Mouse (Mus musculus) forebrain, postnatal 0 days (tissue): ENCODE measurements at regions not wholly inside any gene's neighbourhood (a gene's known extent, or its start where the extent isn't known, plus 50 kb on each side); places are given as distances from the start of the nearest gene placed in this dataset.
A peak's percentile ranks its signal among the peaks of the same experiment; 100 is the strongest.

Experiments used
- ATAC-seq: fragments of 200-750 bp; cut with Nextera tagmentation; 2 replicates; pipeline ENCODE4 v1.8.0; 2017; ENCODE audit warnings: mild to moderate bottlenecking, moderate library complexity
- DNase-seq: peaks from one replicate; pipeline ENCODE4 v3.0.0-alpha.2; 2015
- H3K27ac ChIP-seq: fragments of 300-500 bp; sonication (generic); 2 replicates; pipeline ENCODE4 v1.5.1; 2014; ENCODE audit warnings: low read depth, mild to moderate bottlenecking, antibody characterized with exemption, low read length, moderate library complexity, mixed read lengths
- H3K27me3 ChIP-seq: fragments of 300-500 bp; sonication (generic); 2 replicates; pipeline ENCODE4 v1.6.1; 2014; ENCODE audit warnings: mild to moderate bottlenecking, low read length, mixed read lengths; ENCODE audit not compliant: insufficient read depth
- H3K36me3 ChIP-seq: fragments of 300-500 bp; sonication (generic); 2 replicates; pipeline ENCODE4 v1.6.1; 2014; ENCODE audit warnings: mild to moderate bottlenecking, moderate library complexity; ENCODE audit not compliant: insufficient read depth
- H3K4me1 ChIP-seq: fragments of 300-500 bp; sonication (generic); 2 replicates; pipeline ENCODE4 v1.6.1; 2014; ENCODE audit warnings: antibody characterized with exemption; ENCODE audit not compliant: insufficient read depth
- H3K4me2 ChIP-seq: fragments of 300-500 bp; sonication (generic); 2 replicates; pipeline ENCODE4 v1.6.1; 2014; ENCODE audit warnings: low read depth, mild to moderate bottlenecking, moderate library complexity
- H3K4me3 ChIP-seq: fragments of 300-500 bp; sonication (generic); 2 replicates; pipeline ENCODE4 v1.5.1; 2014; ENCODE audit warnings: low read depth, low read length, mixed read lengths
- H3K9ac ChIP-seq: fragments of 300-500 bp; sonication (generic); 2 replicates; pipeline ENCODE4 v1.6.1; 2014; ENCODE audit warnings: mild to moderate bottlenecking
- H3K9me3 ChIP-seq: fragments of 300-500 bp; sonication (generic); 2 replicates; pipeline ENCODE4 v1.6.1; 2016; ENCODE audit warnings: low read length
- CTCF ChIP-seq: sonication (generic); IDR thresholded peaks from 2 replicates; pipeline ENCODE4 v1.5.1; 2016; ENCODE audit warnings: antibody characterized with exemption, control low read depth, low read depth
- WGBS: fragments of 180-500 bp; shearing (Covaris S2); extraction: QIAGEN DNeasy Blood & Tissue Kit; methylation state at CpG from one replicate; pipeline ENCODE4 v1.1.7; 2014; 5-methylcytosine and 5-hydroxymethylcytosine counted together

DNA sequence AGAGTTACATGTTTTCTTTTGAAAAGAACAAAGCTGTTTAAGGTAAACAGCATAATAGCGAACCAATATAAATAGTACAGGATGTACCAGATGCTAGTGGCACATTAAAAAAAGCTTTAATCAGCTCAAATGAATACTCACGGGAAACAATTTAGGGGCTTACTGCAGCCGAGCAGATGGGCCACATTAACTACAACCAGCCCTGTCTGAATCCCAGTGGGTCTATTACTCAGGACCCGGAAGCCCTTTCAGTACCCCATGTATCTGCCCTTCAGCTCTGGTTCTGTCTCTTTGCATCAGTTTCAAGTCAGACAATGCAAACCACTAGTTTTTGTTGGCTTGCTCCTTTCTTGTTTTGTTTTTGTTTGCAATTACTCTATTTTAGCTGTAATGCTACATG lies 210.9 kb upstream of the Crbn start:
- Histone ChIP-seq H3K4me3 (no peak overlapping the region), H3K9ac (no peak overlapping the region), H3K9me3 (no peaks in the 10 kb centered on the region), H3K36me3 (no peaks in the 10 kb centered on the region), H3K4me1 (no peaks in the 10 kb centered on the region; the same call in 1 of the 2 replicates), H3K27me3 (no peaks in the 10 kb centered on the region), H3K4me2 (no peak overlapping the region), H3K27ac (no peak overlapping the region)
- WGBS = 52% methylated on average over 4 of the region's 4 CpGs
- TF ChIP-seq CTCF = no peak
- no peak for DNase-seq
- ATAC-seq = no peak

DNA sequence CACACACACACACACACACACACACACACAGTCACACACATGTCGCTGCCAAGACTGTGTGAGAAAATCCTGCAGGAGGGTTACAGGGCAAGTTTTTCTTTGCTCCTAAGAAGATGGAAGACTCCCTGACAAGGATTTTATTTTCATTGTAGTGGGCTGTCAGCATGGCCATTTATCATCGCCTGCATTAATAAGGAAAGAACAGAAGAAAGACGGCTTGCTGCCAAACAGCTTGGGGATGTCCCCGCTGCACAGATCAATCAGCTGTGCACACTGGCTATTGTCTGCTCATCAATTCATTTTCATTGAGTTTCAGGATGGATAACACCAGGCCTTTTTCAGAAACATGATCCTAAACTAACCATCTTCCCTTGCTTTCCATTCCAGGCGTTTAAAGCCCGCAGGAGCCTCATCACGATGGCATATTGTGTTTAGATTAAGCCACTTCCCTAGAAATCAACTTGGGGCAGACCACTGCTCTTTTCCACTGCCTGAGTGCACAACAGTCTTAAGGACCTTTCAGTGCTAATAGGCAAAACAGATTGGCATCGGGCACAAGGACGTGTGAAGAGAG lies 213.1 kb upstream of the Crbn start:
- peak; percentile 34; the same call in 1 of the 2 replicates for ATAC-seq
- no peaks in the 10 kb centered on the region for H3K36me3 ChIP-seq
- H3K9ac ChIP-seq = no peak overlapping the region
- H3K4me2 ChIP-seq = 0 out of 2 replicates have a peak overlapping the region, but pooled peaks have one; percentile 4
- no peak overlapping the region for H3K4me3 ChIP-seq
- H3K4me1 ChIP-seq = no peaks in the 10 kb centered on the region; the same call in 1 of the 2 replicates
- no peak for TF ChIP-seq CTCF
- DNase-seq = peak; percentile 16
- no peaks in the 10 kb centered on the region for H3K9me3 ChIP-seq
- 10% methylated on average over 9 of the region's 9 CpGs for WGBS
- no peak overlapping the region for H3K27ac ChIP-seq
- H3K27me3 ChIP-seq = no peaks in the 10 kb centered on the region

DNA sequence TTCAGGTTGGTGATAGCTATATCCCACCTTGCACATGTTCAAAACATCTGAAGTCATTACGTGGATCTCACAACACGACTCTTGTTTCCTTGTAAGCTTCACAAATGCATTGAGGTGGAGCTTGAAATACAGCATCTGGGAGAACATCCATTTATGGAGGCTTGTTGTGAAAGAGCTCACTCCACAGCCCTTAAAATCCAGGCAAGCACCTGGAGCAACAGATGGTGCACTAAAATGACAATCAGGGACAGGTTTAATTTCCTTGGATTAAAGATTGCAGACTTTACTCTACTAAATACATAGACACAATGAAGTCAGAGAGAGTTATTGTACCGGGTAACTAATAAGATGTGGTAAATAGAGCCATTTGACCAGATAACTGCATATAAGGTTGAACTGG lies 219.2 kb upstream of the Crbn start:
- Histone ChIP-seq H3K9me3 (no peaks in the 10 kb centered on the region), H3K4me1 (no peaks in the 10 kb centered on the region), H3K27ac (no peak overlapping the region), H3K27me3 (no peaks in the 10 kb centered on the region), H3K4me3 (no peak overlapping the region), H3K4me2 (no peak overlapping the region), H3K36me3 (no peaks in the 10 kb centered on the region), H3K9ac (no peak overlapping the region)
- no peak for DNase-seq
- WGBS = 84% methylated on average over 3 of the region's 3 CpGs
- no peak for ATAC-seq
- no peak for TF ChIP-seq CTCF

DNA sequence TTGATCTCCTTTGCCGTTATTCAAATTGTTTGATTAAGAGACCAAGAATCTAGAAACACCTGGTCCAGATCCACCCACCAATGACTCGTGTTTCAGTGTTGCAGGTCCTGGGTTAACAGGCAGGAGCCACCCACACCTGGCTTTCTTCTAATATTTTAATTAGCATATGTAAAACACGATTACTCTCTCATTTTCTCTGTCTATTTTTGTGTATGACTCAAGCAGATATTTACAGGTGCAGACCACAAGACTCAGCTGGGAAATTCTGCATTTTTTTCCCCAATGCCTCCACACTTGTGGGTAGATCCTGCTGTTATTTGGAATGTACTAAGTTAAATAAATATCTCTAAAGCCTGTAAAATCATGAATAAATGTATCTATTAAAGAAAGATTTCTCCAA lies 245.3 kb upstream of the Crbn start:
- no peak for DNase-seq
- Histone ChIP-seq H3K27ac (no peak overlapping the region), H3K27me3 (no peaks in the 10 kb centered on the region), H3K9me3 (no peaks in the 10 kb centered on the region), H3K36me3 (no peaks in the 10 kb centered on the region), H3K4me3 (no peak overlapping the region), H3K4me2 (no peak overlapping the region), H3K9ac (no peak overlapping the region), H3K4me1 (no peaks in the 10 kb centered on the region)
- no peak for TF ChIP-seq CTCF
- 72% methylated on average over 3 of the region's 3 CpGs for WGBS
- ATAC-seq = no peak

DNA sequence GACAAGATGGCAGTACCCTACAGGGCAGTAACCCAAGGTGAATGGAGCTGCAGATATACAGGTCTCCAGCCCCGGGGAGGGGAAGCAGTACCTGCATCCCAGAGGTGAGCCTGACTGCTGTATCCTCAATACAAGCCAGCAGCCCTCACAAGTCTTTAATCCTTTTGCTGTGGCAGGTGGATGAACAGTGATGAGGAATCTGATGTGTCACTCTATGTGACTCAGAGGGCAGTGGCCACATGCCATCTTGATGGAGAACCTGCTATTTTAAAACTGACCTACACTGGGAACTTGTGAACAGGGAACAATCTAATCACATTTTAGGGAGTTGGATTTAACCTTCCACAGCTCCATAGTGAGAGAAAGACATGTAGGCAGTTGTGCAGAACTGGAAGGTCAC lies 251.7 kb upstream of the Crbn start:
- Histone ChIP-seq H3K4me3 (no peak overlapping the region), H3K27ac (no peak overlapping the region), H3K27me3 (no peaks in the 10 kb centered on the region), H3K4me1 (no peaks in the 10 kb centered on the region), H3K9me3 (no peaks in the 10 kb centered on the region), H3K4me2 (no peak overlapping the region), H3K9ac (no peak overlapping the region), H3K36me3 (no peaks in the 10 kb centered on the region)
- ATAC-seq (no peak), DNase-seq (no peak)
- 94% methylated on average over 1 of the region's 1 CpGs for WGBS
- no peak for TF ChIP-seq CTCF

DNA sequence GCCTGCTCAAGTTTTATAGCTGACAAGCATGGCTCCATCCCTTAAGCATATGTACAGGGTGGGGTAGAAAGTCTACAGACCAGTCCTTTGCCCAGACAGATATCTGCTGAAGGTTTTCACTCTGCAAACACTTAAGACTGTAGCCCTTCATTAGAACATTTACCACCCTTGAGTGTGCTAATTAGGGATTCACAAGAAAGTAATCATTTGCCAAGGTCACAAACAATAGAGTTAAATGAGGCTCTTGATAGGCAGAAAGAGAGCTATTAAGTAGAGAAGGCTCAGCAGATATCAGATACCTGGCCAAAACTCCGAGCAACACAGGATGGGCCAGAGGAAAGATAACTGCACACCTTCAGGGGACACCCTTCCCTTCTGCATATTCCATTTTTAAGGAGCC lies 252.3 kb upstream of the Crbn start:
- Histone ChIP-seq H3K4me2 (no peak overlapping the region), H3K27me3 (no peaks in the 10 kb centered on the region), H3K9ac (no peak overlapping the region), H3K9me3 (no peaks in the 10 kb centered on the region), H3K36me3 (no peaks in the 10 kb centered on the region), H3K4me3 (no peak overlapping the region), H3K4me1 (no peaks in the 10 kb centered on the region), H3K27ac (no peak overlapping the region)
- no peak for TF ChIP-seq CTCF
- WGBS = 59% methylated on average over 1 of the region's 1 CpGs
- no peak for DNase-seq
- no peak for ATAC-seq

DNA sequence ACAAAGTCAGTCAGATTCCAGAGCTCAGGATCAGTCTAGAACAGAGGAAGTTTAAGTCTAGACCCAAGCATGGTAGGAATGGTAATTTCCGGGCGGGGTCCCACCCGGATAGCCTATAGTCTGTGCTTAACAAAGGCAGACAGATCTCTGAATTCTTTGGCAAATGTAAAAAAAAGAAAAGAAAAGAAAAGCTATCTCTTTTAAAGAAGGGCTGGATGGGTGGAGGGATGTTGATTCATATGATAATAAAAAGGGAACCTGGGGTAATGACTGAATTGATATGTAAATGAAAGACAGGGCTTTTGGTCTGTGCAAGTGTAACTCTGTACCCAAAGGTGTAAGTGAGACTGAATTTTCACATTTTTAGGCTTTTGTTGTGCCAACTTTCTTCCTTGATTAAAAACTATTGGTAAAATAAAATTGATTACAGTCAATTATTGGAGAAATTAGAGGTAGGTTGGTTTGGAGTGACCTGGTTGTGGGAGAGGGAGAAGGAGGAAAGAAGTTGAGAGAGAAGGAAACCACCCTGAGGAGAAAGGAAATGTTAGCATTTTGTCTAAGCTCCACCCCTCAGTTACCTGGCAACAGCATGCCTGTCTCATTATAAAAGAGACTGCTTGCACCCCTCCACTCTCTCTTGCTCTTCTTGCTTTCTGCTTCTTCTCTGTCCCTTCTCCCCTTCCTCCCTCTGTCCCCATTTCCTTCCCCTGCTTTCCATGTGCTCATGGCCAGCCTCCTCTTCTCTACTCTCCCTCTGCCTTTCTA lies 259.3 kb upstream of the Crbn start:
- ATAC-seq (no peak; the same call in 1 of the 2 replicates), DNase-seq (no peak)
- Histone ChIP-seq H3K27me3 (no peaks in the 10 kb centered on the region), H3K9me3 (no peaks in the 10 kb centered on the region), H3K36me3 (no peaks in the 10 kb centered on the region), H3K4me3 (no peak overlapping the region), H3K27ac (no peak overlapping the region), H3K4me2 (no peak overlapping the region), H3K9ac (no peak overlapping the region), H3K4me1 (no peaks in the 10 kb centered on the region)
- 78% methylated on average over 3 of the region's 3 CpGs for WGBS
- TF ChIP-seq CTCF = no peak
